Mouse (Mus musculus) embryonic facial prominence, embryonic 10.5 days (tissue): ENCODE data around the gene 1700008P02Rik. TPM values are rescaled to one million over a fixed set of nuclear protein-coding genes. Genes with fewer than 3 reads are reported as not detected.
"Not testable (repeated sequence)": the region's sequence is repeated elsewhere in the genome, so short reads cannot be mapped to it uniquely, and the experiment has no call there.

Experiments used
- DNase-seq: peaks from one replicate; pipeline ENCODE4 v3.0.0-alpha.2; 2017; ENCODE audit warnings: low spot score
- H3K27ac ChIP-seq: fragments of 300-500 bp; sonication (generic); replicated peaks from 2 replicates; pipeline ENCODE4 v1.5.1; 2016; ENCODE audit warnings: mild to moderate bottlenecking
- H3K27me3 ChIP-seq: fragments of 300-500 bp; sonication (generic); replicated peaks from 2 replicates; pipeline ENCODE4 v1.6.1; 2016; ENCODE audit warnings: low read depth, mild to moderate bottlenecking; ENCODE audit not compliant: poor library complexity, severe bottlenecking
- H3K36me3 ChIP-seq: fragments of 300-500 bp; sonication (generic); replicated peaks from 2 replicates; pipeline ENCODE4 v1.6.1; 2016; ENCODE audit warnings: mild to moderate bottlenecking, moderate library complexity
- H3K4me1 ChIP-seq: fragments of 300-500 bp; sonication (generic); 2 replicates; pipeline ENCODE4 v1.6.1; 2016
- H3K4me3 ChIP-seq: fragments of 300-500 bp; sonication (generic); 2 replicates; pipeline ENCODE4 v1.5.1; 2016; ENCODE audit warnings: mild to moderate bottlenecking, moderate library complexity
- H3K9me3 ChIP-seq: fragments of 300-500 bp; sonication (generic); 2 replicates; pipeline ENCODE4 v1.6.1; 2016; ENCODE audit warnings: mild to moderate bottlenecking
- WGBS: fragments of 180-500 bp; shearing (Covaris S2); methylation state at CpG from one replicate; pipeline ENCODE4 v1.1.7; 2016; 5-methylcytosine and 5-hydroxymethylcytosine counted together
- polyA plus RNA-seq: library from polyadenylated mRNA; unstranded; fragments of >200 nt; fragmentation: Nextera tagmentation; extraction: Ambion mirVana; gene quantifications from 2 replicates; pipeline ENCODE4 v1.2.1, GENCODE M21; 2016

The 1700008P02Rik gene
- polyA plus RNA-seq = not detected in 2 replicates

DNA sequence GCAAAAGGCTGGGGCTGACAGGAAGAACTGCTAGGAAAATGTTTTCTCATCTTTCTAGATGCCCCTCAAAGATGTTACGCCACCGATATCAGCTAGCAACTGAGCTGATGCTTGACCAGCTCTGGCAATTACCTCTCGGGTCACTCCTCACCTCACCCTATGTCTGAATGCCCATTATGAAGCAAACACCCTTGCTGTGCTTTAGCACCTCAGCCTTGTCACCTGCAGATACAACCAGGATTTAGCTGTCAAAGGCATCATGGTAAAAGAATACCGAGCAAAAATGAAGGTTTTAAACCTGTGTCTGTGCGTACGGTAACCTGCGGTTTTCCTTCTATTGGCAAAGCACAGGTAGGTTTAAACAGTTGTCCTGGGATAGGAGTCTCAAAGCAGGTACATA is at the start of gene 1700008P02Rik:
1700008P02Rik (minus strand) TSS at position 101 of the 400 bp plus-strand sequence.
- H3K9me3 ChIP-seq = no peaks in the 10 kb centered on the region
- no peak for DNase-seq
- no peak within 1 kb of the TSS for H3K27ac ChIP-seq
- 95% methylated on average over 7 of the region's 7 CpGs for WGBS
- H3K36me3 ChIP-seq = no peaks in the 10 kb centered on the region
- H3K4me1 ChIP-seq = no peaks in the 10 kb centered on the region
- no peaks in the 10 kb centered on the region for H3K27me3 ChIP-seq
- no peak within 1 kb of the TSS for H3K4me3 ChIP-seq

DNA sequence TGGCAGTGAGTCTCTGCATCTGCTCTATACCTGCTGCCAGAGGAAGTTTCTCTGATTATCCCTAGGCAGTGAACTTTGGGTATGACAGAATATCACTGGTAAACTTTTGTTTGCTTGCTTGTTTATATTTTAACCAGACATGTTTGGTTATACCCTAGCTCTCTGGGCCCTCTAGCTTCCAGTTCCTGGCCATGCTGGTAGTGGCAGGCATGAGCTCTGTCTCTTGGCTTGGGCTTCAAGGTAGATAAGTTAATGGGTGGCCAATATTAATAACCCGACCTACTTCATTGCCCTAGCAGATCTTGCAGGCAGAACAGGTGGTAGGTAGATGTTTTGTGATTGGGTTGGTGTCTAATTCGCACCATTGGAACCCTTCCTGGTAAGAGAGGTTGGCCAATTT is 29.2 kb upstream of the 1700008P02Rik start:
- WGBS = 83% methylated on average over 2 of the region's 2 CpGs
- no peaks in the 10 kb centered on the region for H3K36me3 ChIP-seq
- H3K9me3 ChIP-seq = no peaks in the 10 kb centered on the region
- no peaks in the 10 kb centered on the region for H3K27me3 ChIP-seq
- no peak overlapping the region for H3K27ac ChIP-seq
- no peaks in the 10 kb centered on the region for H3K4me1 ChIP-seq
- H3K4me3 ChIP-seq = no peak overlapping the region
- no peak for DNase-seq

DNA sequence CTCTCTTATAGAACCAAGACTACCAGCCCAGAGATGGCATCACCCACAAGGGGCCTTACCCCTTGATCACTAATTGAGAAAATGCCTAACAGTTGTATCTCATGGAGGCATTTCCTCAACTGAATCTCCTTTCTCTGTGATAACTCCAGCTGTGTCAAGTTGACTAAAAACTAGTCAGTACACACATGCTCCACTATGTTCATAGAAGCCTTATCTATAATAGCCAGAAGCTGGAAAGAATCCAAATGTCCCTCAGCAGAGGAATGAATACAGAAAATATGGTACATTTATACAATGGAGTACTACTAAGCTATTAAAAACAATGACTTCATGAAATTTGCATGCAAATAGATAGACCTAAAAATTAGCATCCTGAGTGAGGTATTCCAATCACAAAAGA is 17.9 kb upstream of the 1700008P02Rik start:
- not testable (repeated sequence) for H3K4me3 ChIP-seq, H3K36me3 ChIP-seq, DNase-seq, H3K4me1 ChIP-seq, H3K27me3 ChIP-seq, H3K9me3 ChIP-seq, H3K27ac ChIP-seq

DNA sequence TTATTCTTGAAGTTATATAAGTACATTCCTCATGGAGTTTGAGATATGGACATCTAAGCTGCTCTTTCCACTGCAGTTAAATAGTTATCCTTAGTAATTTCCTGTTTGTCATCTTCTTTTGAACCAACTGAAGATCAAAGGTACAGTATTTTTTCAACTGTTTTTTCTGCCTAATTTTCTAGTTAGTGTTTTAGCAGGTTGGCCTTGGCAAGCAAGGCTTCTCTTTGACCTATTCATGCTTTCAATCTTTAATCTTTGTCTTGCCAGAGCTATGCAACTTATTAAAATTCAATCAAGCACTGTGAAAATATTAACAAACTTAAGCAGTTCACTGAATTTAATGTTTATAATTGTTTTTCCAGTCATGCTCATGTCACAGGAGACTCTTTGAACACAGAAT is 14.0 kb upstream of the 1700008P02Rik start:
- H3K4me1 ChIP-seq = no peaks in the 10 kb centered on the region
- no peak for DNase-seq
- no peak overlapping the region for H3K27ac ChIP-seq
- no peaks in the 10 kb centered on the region for H3K36me3 ChIP-seq
- no peak overlapping the region for H3K4me3 ChIP-seq
- no peaks in the 10 kb centered on the region for H3K27me3 ChIP-seq
- no peaks in the 10 kb centered on the region for H3K9me3 ChIP-seq

DNA sequence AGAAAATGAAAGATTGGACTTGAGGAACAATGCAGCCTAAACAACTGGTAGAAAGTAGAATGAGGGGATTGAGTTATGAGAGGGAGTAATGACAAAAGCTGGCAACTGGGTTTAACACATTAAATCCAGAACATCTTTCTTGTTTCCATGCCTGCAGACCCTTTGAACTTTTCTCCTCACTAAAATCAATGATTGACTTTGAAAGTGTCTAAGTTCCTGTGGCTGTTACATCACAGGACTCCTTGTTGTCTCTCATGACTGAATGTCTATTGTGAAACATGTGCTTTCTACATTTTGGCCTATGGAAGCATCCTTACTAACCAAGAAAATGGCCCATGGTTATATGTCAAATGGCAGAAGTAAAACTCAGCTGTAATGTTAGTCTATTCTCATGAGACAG is 2.4 kb downstream of the 1700008P02Rik start:
- Histone ChIP-seq H3K4me3 (no peak overlapping the region), H3K27ac (no peak overlapping the region), H3K27me3 (no peaks in the 10 kb centered on the region), H3K4me1 (no peaks in the 10 kb centered on the region), H3K36me3 (no peaks in the 10 kb centered on the region), H3K9me3 (no peaks in the 10 kb centered on the region)
- DNase-seq = no peak
